Mouse (Mus musculus) heart, postnatal 0 days (tissue): ENCODE results near the gene Irf9.
A peak's percentile ranks its signal among the peaks of the same experiment; 100 is the strongest.

Experiments used
- CTCF ChIP-seq: IDR thresholded peaks from 2 replicates; pipeline ENCODE4 v1.5.1; 2016; ENCODE audit warnings: antibody characterized with exemption, control low read depth, low read depth
- EP300 ChIP-seq: IDR thresholded peaks from 2 replicates; pipeline ENCODE4 v1.6.1; 2016; ENCODE audit warnings: antibody characterized with exemption, low read depth

DNA sequence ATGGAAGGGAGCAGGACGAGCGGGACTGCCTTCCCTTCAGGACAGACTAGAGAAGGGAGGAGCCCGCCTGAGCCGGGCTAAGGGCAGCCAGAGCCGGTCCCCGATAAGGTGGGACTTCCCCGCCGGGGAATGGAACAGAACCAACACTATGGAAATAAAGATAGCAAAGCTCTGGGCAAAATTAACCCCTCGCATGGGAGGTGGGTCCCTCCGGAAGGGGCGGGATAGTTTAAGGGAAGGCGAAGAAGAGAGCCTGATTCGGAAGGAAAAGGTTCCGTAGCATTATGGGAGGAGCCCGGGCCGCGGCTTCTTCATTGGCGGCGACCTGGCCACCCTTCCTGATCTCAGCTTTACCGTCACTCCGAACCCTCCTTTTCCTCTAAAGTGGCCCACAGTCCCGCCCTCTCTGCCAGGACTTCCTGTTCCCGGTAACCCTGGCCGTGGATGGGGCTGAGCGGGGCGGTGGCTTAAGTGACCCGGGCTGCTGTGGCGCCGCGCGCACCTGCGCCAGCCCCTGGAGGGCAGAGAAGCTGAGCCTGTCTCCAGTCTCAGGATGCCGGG, 12.0 kb upstream of the Irf9 start, which contains the start of gene Rnf31:
- TF ChIP-seq CTCF (no peak), EP300 (peak; percentile 82; the same call in 1 of the 2 replicates)
